Mouse (Mus musculus) bone marrow, adult 2 months (tissue): ENCODE results near the gene Gapdh. TPM values are rescaled to one million over a fixed set of nuclear protein-coding genes. Genes with fewer than 3 reads are reported as not detected.

Source experiments
- H3K27ac ChIP-seq: fragments of 200-500 bp; 2 replicates; pipeline ENCODE4 v1.5.1; 2012; ENCODE audit warnings: low read depth, mild to moderate bottlenecking, control low read depth, inconsistent platforms, low read length; ENCODE audit not compliant: control insufficient read depth, poor library complexity, insufficient read depth
- H3K4me1 ChIP-seq: fragments of 200-500 bp; 2 replicates; pipeline ENCODE4 v1.6.1; 2011; ENCODE audit warnings: low read length; ENCODE audit not compliant: control insufficient read depth, insufficient read depth
- H3K4me3 ChIP-seq: fragments of 200-500 bp; replicated peaks from 2 replicates; pipeline ENCODE3; 2011; ENCODE audit warnings: mild to moderate bottlenecking, low read depth, low read length, control low read depth; ENCODE audit not compliant: control insufficient read depth
- CTCF ChIP-seq: fragments of 200-500 bp; IDR thresholded peaks from 2 replicates; pipeline ENCODE4 v1.5.1; 2011; ENCODE audit warnings: low read length, control low read depth; ENCODE audit not compliant: control insufficient read depth, insufficient read depth
- POLR2A ChIP-seq: fragments of 200-500 bp; IDR thresholded peaks from 2 replicates; pipeline ENCODE4 v1.6.1; 2011; ENCODE audit warnings: low read depth, mild to moderate bottlenecking, control low read depth, low read length, borderline replicate concordance; ENCODE audit not compliant: control insufficient read depth
- WGBS: fragments of 180-500 bp; shearing (Covaris S2); methylation state at CpG from one replicate; pipeline ENCODE4 v1.1.7; 2018; 5-methylcytosine and 5-hydroxymethylcytosine counted together
- polyA plus RNA-seq: library from polyadenylated mRNA; stranded (reverse); fragments of >200 nt; gene quantifications from 2 replicates; pipeline ENCODE4 v1.2.4, GENCODE M21; 2011; ENCODE audit warnings: low replicate concordance; ENCODE audit not compliant: missing spikeins, insufficient read depth, insufficient read length

The Gapdh gene
- polyA plus RNA-seq, result 40.4 and 98.2 TPM in 2 replicates

GRCm38 (mm10) chr6:125166051-125166751 lies at the start of gene Gapdh:
Gapdh (minus strand) TSS chr6:125166467.
- Histone ChIP-seq H3K27ac (peak within 1 kb of the TSS; percentile 92), H3K4me3 (peak within 1 kb of the TSS; percentile 96), H3K4me1 (peaks cover 2% of the 10 kb centered on the region; the same call in 1 of the 2 replicates)
- no peak; the same call in 1 of the 2 replicates for TF ChIP-seq POLR2A
- TF ChIP-seq CTCF, result no peak
- under 1% methylated on average over 18 of the region's 18 CpGs for WGBS

- peaks cover 5% of the 10 kb centered on the region for H3K4me1 ChIP-seq
- under 1% methylated on average over 48 of the region's 48 CpGs for WGBS
- peak within 1 kb of the TSS; percentile 94 for H3K27ac ChIP-seq
- TF ChIP-seq POLR2A, result peak; percentile 96
- no peak for TF ChIP-seq CTCF
- H3K4me3 ChIP-seq, result peak within 1 kb of the TSS; percentile 78
These were observed 49.1 kb upstream of the Gapdh start, which contains the start of gene Vamp1 for GRCm38 (mm10) chr6:125215148-125215954. Vamp1 (plus strand) TSS chr6:125215551.

- no peak overlapping the region for H3K27ac ChIP-seq
- no peak overlapping the region for H3K4me3 ChIP-seq
- no peak for TF ChIP-seq POLR2A
- H3K4me1 ChIP-seq, result peaks cover 4% of the 10 kb centered on the region
- 83% methylated on average over 6 of the region's 6 CpGs for WGBS
These were observed 47.4 kb upstream of the Gapdh start for GRCm38 (mm10) chr6:125213715-125214114.

- WGBS, result 76% methylated on average over 6 of the region's 6 CpGs
- H3K4me3 ChIP-seq, result no peak overlapping the region
- H3K27ac ChIP-seq, result no peak overlapping the region
- TF ChIP-seq POLR2A (no peak), CTCF (no peak)
- peaks cover 2% of the 10 kb centered on the region for H3K4me1 ChIP-seq
These were observed 46.9 kb upstream of the Gapdh start for GRCm38 (mm10) chr6:125213129-125213528.

GRCm38 (mm10) chr6:125212621-125213020 lies 46.4 kb upstream of the Gapdh start:
- TF ChIP-seq POLR2A, result no peak
- no peak for TF ChIP-seq CTCF
- no peak overlapping the region for H3K27ac ChIP-seq
- WGBS, result 34% methylated on average over 2 of the region's 2 CpGs
- peaks cover 2% of the 10 kb centered on the region for H3K4me1 ChIP-seq
- H3K4me3 ChIP-seq, result no peak overlapping the region

- Histone ChIP-seq H3K4me3 (no peak overlapping the region), H3K27ac (no peak overlapping the region), H3K4me1 (no peaks in the 10 kb centered on the region; the same call in none of the 2 replicates)
- WGBS, result 83% methylated on average over 1 of the region's 1 CpGs
- no peak for TF ChIP-seq POLR2A
- no peak for TF ChIP-seq CTCF
These were observed 44.2 kb upstream of the Gapdh start for GRCm38 (mm10) chr6:125210436-125210835.

GRCm38 (mm10) chr6:125197166-125197565 lies 30.9 kb upstream of the Gapdh start:
- H3K4me1 ChIP-seq, result no peaks in the 10 kb centered on the region
- H3K4me3 ChIP-seq, result no peak overlapping the region
- WGBS, result 79% methylated on average over 5 of the region's 5 CpGs
- H3K27ac ChIP-seq, result no peak overlapping the region
- TF ChIP-seq CTCF, result no peak
- no peak for TF ChIP-seq POLR2A

- Histone ChIP-seq H3K4me3 (no peak overlapping the region), H3K27ac (no peak overlapping the region), H3K4me1 (no peaks in the 10 kb centered on the region)
- WGBS, result 73% methylated on average over 3 of the region's 3 CpGs
- TF ChIP-seq POLR2A, result no peak
- no peak for TF ChIP-seq CTCF
These were observed 30.0 kb upstream of the Gapdh start for GRCm38 (mm10) chr6:125196301-125196700.
